Mouse (Mus musculus) intestine, embryonic 15.5 days (tissue): ENCODE results near the gene Pin1. TPM values are rescaled to one million over a fixed set of nuclear protein-coding genes. Genes with fewer than 3 reads are reported as not detected.
"Not testable (repeated sequence)": the region's sequence is repeated elsewhere in the genome, so short reads cannot be mapped to it uniquely, and the experiment has no call there.

Experiments used
- ATAC-seq: fragments of 200-750 bp; cut with Nextera tagmentation; 2 replicates; pipeline ENCODE4 v1.8.0; 2017; ENCODE audit warnings: moderate TSS enrichment, moderate library complexity
- H3K27ac ChIP-seq: fragments of 300-500 bp; sonication (generic); 2 replicates; pipeline ENCODE4 v1.5.1; 2015; ENCODE audit warnings: mild to moderate bottlenecking, inconsistent platforms
- H3K27me3 ChIP-seq: fragments of 300-500 bp; sonication (generic); replicated peaks from 2 replicates; pipeline ENCODE4 v1.6.1; 2015; ENCODE audit warnings: inconsistent platforms
- H3K36me3 ChIP-seq: fragments of 300-500 bp; sonication (generic); 2 replicates; pipeline ENCODE4 v1.6.1; 2015; ENCODE audit warnings: inconsistent platforms
- H3K4me1 ChIP-seq: fragments of 300-500 bp; sonication (generic); replicated peaks from 2 replicates; pipeline ENCODE4 v1.6.1; 2015; ENCODE audit warnings: inconsistent platforms
- H3K4me2 ChIP-seq: fragments of 300-500 bp; sonication (generic); replicated peaks from 2 replicates; pipeline ENCODE4 v1.6.1; 2015; ENCODE audit warnings: mild to moderate bottlenecking, inconsistent platforms
- H3K4me3 ChIP-seq: fragments of 300-500 bp; sonication (generic); replicated peaks from 2 replicates; pipeline ENCODE4 v1.5.1; 2015; ENCODE audit warnings: inconsistent platforms
- H3K9ac ChIP-seq: fragments of 300-500 bp; sonication (generic); 2 replicates; pipeline ENCODE4 v1.6.1; 2015; ENCODE audit warnings: inconsistent platforms
- H3K9me3 ChIP-seq: fragments of 300-500 bp; sonication (generic); 2 replicates; pipeline ENCODE4 v1.6.1; 2016; ENCODE audit warnings: inconsistent platforms
- WGBS: fragments of 180-500 bp; shearing (Covaris S2); methylation state at CpG from one replicate; pipeline ENCODE4 v1.1.7; 2015; 5-methylcytosine and 5-hydroxymethylcytosine counted together
- polyA plus RNA-seq: library from polyadenylated mRNA; unstranded; fragments of >200 nt; fragmentation: Nextera tagmentation; extraction: Ambion mirVana; gene quantifications from 2 replicates; pipeline ENCODE4 v1.2.1, GENCODE M21; 2015

The Pin1 gene
- polyA plus RNA-seq, 1 experiment from 2014 or later: 44.1 TPM

DNA sequence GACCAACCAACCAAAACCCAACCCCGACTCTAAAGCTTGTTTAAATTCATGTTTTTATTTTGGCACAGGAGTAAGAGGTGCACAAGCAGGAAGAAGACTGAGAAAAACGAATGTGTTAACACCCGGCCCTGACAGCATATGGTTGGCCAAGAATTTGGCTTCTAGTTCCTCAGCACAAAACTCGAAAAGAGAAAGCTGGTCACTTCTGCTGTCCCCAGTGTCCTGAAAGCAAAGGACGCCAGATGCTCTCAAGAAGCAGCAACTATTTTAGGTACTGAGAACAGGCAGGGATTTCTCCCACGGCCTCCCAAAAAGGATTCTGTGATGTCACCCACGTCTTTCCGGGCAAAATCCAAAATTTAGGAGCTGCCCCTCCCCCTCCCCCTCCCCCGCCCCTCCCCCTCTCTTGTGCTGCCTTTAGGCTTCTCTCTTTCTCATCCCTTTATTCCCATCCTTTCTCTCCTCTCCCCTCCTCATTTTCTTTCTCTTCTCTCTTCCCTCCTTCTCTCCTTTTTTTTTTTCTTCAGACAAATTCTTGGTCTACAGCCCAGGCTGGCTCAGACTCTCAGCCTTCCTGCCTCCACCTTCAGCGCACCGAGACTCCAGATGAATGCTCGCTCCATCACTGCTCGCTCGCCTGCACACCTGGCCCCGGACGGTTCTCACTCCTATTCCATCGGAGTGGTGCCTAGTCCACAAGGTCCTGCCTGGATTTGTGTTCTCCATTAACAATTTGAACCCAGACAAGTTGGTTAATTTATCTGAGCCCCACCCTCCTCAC, 33.4 kb downstream of the Pin1 start:
- ATAC-seq: no peak
- Histone ChIP-seq H3K27ac (no peak overlapping the region), H3K4me1 (no peaks in the 10 kb centered on the region; the same call in 1 of the 2 replicates), H3K9me3 (no peaks in the 10 kb centered on the region), H3K9ac (no peak overlapping the region), H3K27me3 (no peaks in the 10 kb centered on the region), H3K36me3 (no peaks in the 10 kb centered on the region), H3K4me3 (no peak overlapping the region), H3K4me2 (no peak overlapping the region)
- WGBS: 53% methylated on average over 17 of the region's 17 CpGs

DNA sequence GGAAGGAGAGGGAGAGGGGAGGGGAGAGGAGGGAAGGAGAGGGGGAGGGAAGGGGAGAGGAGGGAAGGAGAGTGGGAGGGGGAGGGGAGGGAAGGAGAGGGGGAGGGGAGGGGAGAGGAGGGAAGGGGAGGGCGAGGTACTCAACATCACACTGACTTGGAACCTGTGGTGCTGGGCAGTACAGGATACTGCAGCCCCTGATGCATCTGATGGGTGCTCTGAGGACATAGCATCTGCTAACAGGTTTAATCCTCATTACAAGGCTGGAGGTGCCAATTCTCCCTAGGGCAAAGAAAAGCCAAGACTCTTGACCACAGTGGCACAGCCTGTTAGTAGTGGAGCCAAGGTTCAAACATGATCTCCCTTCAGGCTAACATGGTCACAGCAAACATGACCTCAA, 37.5 kb downstream of the Pin1 start:
- peaks cover under 1% of the 10 kb centered on the region; the same call in 1 of the 2 replicates for H3K4me1 ChIP-seq
- no peaks in the 10 kb centered on the region for H3K9me3 ChIP-seq
- H3K27me3 ChIP-seq: peaks cover 2% of the 10 kb centered on the region; the same call in 1 of the 2 replicates
- no peak for ATAC-seq
- WGBS: 29% methylated on average over 1 of the region's 1 CpGs
- no peak overlapping the region for H3K27ac ChIP-seq
- H3K36me3 ChIP-seq: no peaks in the 10 kb centered on the region
- no peak overlapping the region for H3K9ac ChIP-seq
- H3K4me3 ChIP-seq: no peak overlapping the region
- no peak overlapping the region for H3K4me2 ChIP-seq

DNA sequence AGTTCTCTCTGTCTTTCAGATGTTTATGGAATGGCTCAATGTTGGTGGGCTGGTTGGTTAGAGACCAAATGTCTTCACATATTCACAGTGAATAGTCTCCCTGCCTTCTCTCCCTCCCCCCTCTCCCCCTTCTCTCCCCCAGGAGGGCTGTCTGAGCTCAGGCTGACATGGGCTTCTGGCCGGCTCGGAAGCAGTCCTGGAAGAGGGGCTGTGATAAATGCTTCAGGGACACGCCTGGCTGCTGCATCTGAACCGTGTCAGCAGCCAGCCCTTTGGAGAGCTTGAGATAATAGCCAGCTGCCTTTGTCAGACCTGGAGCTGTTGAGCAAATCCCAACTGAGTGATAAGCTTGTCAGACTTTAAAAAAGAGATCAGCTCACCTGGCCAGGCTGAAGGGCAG, 38.0 kb downstream of the Pin1 start:
- no peaks in the 10 kb centered on the region for H3K9me3 ChIP-seq
- H3K36me3 ChIP-seq: no peaks in the 10 kb centered on the region
- H3K27ac ChIP-seq: no peak overlapping the region
- peaks cover 5% of the 10 kb centered on the region; the same call in 1 of the 2 replicates for H3K4me1 ChIP-seq
- no peak overlapping the region for H3K4me3 ChIP-seq
- WGBS: 1% methylated on average over 4 of the region's 4 CpGs
- H3K27me3 ChIP-seq: peaks cover 4% of the 10 kb centered on the region; the same call in 1 of the 2 replicates
- H3K4me2 ChIP-seq: no peak overlapping the region
- H3K9ac ChIP-seq: no peak overlapping the region
- ATAC-seq: no peak

DNA sequence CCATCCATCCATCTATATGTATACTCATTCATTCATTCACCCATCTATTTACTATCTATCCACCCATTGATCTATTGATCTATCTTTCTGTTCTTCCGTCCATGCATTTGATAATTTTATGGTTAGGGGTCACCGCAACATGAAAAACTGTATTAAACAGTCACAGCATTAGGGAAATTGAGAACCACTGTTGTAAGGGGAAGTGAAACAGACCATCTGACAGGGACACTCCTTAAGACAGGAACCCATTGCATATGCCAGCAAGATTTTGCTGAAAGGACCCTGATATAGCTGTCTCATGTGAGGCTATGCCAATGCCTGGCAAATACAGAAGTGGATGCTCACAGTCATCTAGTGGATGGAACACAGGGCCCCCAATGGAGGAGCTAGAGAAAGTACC, 38.6 kb downstream of the Pin1 start:
- 80% methylated on average over 2 of the region's 2 CpGs for WGBS
- H3K36me3 ChIP-seq, H3K27ac ChIP-seq, H3K4me2 ChIP-seq, H3K27me3 ChIP-seq, H3K4me1 ChIP-seq, H3K9ac ChIP-seq, H3K4me3 ChIP-seq, H3K9me3 ChIP-seq, ATAC-seq: not testable (repeated sequence)

DNA sequence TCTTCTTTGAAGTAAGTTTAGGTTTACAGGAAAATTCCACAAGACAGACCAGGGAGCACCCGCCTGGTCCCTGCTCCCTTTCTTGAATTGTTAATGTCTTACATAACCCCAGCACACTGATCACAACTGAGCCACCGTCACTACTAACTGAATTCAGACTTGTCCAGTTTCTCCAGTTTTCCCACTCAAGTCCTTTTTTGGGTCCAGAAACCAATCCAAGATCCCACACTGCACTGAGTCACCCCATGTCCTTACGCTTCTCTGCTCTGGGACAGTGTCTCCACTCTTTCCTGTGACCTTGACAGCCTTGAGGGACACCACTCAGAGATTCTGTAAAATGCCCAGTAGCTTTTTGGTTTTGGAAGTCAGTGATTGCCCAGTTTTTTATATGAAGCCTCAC, 41.0 kb downstream of the Pin1 start:
- Histone ChIP-seq H3K9ac (no peak overlapping the region), H3K36me3 (no peaks in the 10 kb centered on the region), H3K9me3 (no peaks in the 10 kb centered on the region), H3K27ac (no peak overlapping the region), H3K4me3 (no peak overlapping the region), H3K4me2 (no peak overlapping the region), H3K27me3 (peaks cover 4% of the 10 kb centered on the region; the same call in 1 of the 2 replicates), H3K4me1 (peaks cover 8% of the 10 kb centered on the region; the same call in 1 of the 2 replicates)
- ATAC-seq: no peak
- WGBS: 87% methylated on average over 3 of the region's 3 CpGs

DNA sequence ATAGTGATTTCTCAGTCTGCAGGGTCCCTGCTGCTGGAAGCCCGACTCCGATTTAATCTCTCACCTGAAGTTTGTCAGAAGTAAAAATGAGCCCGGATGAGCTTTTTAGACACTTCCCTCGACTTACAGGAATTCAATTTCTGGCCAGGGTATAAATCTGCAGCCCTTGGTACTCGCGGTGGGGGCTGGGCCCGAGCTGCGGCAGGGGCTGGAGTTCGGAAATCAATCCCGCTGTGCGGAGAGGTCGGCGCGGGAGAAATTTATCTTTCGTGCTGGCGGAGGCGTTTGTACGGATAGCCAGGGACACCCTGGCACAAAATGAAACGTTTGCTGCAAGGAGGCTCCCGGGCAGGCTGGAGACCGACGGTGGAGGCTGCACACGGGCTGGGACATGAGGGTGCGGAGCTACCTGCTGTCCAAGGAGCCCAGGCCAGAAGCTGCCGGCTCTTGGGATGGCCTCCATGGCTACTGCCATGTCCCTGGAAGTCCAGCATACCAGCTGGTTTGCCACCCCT, 42.9 kb downstream of the Pin1 start:
- WGBS: 3% methylated on average over 25 of the region's 25 CpGs
- peak overlapping the region; percentile 54 for H3K4me2 ChIP-seq
- H3K4me1 ChIP-seq: peaks cover 8% of the 10 kb centered on the region; the same call in 1 of the 2 replicates
- no peak for ATAC-seq
- H3K27ac ChIP-seq: no peak overlapping the region
- no peaks in the 10 kb centered on the region for H3K36me3 ChIP-seq
- peaks cover 4% of the 10 kb centered on the region; the same call in 1 of the 2 replicates for H3K27me3 ChIP-seq
- no peaks in the 10 kb centered on the region for H3K9me3 ChIP-seq
- peak overlapping the region; percentile 20 for H3K9ac ChIP-seq
- peak overlapping the region; percentile 27 for H3K4me3 ChIP-seq

DNA sequence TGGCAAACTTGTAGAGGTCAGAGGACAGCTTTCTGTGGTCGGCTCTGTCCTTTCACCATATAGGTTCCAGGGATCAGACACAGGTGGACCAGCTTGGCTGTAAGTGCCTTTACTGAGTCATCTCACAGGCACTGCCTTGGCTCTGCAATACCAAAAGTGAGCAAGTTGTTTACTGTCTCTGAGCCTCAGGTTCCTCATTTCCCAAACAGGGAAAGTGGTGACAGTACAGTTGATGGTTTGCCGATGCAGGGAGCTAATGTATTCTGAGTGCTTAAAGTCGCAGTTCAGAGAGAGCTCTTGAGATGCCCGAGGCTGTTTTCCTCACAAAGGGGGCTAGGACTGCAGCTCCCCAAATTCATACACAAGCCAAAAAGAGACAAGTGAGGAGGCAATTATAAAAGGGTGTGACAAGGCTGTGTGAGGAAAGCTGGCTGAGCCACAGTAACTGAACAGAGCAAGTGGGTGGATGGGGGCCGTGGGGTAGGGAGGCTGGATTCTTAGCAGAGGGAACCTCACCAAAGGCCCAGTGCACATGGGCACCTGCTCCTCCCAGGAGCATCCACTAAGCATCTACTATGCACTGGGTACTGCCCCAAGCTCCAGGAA, 44.3 kb downstream of the Pin1 start:
- no peak overlapping the region for H3K4me3 ChIP-seq
- H3K9me3 ChIP-seq: no peaks in the 10 kb centered on the region

DNA sequence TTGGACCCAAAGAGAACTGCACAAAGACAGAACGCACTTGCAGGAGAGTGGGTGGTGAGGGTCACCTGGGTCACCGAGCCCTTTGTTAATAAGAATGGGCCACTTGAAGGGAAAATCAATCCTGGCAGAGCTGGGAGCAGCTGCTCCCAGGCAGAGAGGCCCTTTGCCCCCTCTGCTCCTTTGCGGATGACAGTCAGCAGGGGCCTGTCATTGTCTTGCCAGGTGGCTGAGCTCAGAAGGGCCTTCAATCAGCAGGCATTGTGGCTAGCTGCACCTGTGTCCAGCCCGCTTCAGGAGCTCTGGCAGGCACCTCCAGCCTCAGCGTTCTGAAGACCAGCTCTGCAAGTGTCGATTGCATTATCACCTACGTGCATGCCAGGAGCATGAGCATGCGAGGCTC, 45.6 kb downstream of the Pin1 start:
- no peak for ATAC-seq
- no peak overlapping the region for H3K9ac ChIP-seq
- peaks cover 8% of the 10 kb centered on the region; the same call in 1 of the 2 replicates for H3K4me1 ChIP-seq
- WGBS: 29% methylated on average over 8 of the region's 8 CpGs
- peaks cover 4% of the 10 kb centered on the region; the same call in 1 of the 2 replicates for H3K27me3 ChIP-seq
- no peak overlapping the region for H3K4me3 ChIP-seq
- H3K4me2 ChIP-seq: no peak overlapping the region
- no peaks in the 10 kb centered on the region for H3K9me3 ChIP-seq
- no peak overlapping the region for H3K27ac ChIP-seq
- H3K36me3 ChIP-seq: no peaks in the 10 kb centered on the region

More for the DNA sequence above, 44.3 kb downstream of the Pin1 start:
- no peaks in the 10 kb centered on the region for H3K36me3 ChIP-seq
- WGBS: 86% methylated on average over 5 of the region's 5 CpGs
- H3K4me1 ChIP-seq: peaks cover 8% of the 10 kb centered on the region; the same call in 1 of the 2 replicates
- no peak for ATAC-seq
- no peak overlapping the region for H3K9ac ChIP-seq
- H3K27me3 ChIP-seq: peaks cover 4% of the 10 kb centered on the region; the same call in 1 of the 2 replicates
- no peak overlapping the region for H3K4me2 ChIP-seq
- H3K27ac ChIP-seq: no peak overlapping the region

DNA sequence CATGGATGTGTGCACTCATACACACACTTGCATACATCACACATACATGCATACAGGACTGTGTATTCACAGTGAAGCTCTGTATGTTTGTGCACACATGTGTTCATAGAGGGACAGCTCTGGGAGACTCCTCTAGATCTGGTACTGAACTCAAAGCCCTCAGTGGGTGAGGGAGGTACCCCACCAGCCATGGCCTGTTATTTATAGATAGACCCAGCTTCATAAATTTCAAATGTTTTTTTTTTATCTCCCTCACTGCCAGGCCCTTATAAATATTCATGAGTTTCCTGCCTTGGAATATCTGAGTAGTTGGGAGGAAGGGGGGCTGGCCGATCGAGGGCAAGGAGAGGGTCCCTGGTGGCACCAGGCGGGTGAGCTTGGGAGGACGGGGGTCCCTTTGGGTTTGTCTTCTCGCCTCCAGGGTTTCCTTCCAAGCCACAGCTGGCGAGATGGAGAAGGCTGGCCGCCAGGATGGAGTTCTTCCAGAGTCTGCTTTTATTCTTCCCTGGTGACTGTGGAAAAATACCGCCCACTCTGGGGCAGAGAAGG, 52.0 kb downstream of the Pin1 start:
- WGBS: 70% methylated on average over 8 of the region's 8 CpGs
- no peak overlapping the region for H3K9ac ChIP-seq
- no peaks in the 10 kb centered on the region for H3K4me1 ChIP-seq
- H3K27me3 ChIP-seq: no peaks in the 10 kb centered on the region
- no peak overlapping the region for H3K27ac ChIP-seq
- H3K4me3 ChIP-seq: no peak overlapping the region
- no peaks in the 10 kb centered on the region for H3K36me3 ChIP-seq
- no peaks in the 10 kb centered on the region for H3K9me3 ChIP-seq
- H3K4me2 ChIP-seq: no peak overlapping the region
- ATAC-seq: no peak

DNA sequence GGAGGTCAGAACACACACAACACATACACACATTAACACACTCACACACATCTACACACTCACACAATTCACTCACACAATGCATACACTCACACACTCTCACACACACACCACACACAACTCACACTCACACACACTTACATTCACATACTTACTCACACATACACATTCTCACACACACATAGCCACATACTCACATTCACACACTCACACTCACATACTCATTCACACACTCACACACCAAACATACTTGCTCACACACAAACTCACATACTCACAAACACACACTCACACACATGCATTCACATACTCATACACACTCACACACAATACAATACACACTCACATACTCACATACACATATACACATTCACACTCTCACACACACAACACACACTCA, 53.5 kb downstream of the Pin1 start:
- Histone ChIP-seq H3K27me3 (no peaks in the 10 kb centered on the region), H3K9me3 (no peaks in the 10 kb centered on the region), H3K27ac (no peak overlapping the region), H3K4me1 (no peaks in the 10 kb centered on the region), H3K9ac (no peak overlapping the region), H3K36me3 (no peaks in the 10 kb centered on the region), H3K4me3 (no peak overlapping the region), H3K4me2 (no peak overlapping the region)
- ATAC-seq: no peak

DNA sequence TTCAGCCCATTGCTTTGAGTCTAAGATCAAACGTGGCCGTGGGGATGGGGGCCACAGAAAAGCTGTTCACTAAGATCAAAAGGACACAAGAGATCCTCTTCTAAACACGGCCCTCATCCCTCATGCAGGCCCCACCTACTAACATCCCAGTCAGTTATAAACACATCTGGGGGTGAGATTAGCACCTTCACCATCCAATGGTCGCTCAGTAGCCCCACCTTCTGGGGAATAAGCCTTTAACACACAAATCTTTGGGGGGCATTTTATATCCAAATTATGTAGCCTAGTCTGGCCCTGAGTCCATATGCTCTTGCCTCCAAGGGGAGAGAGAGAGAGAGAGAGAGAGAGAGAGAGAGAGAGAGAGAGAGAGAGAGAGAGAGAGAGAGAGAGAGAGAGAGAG, 54.1 kb downstream of the Pin1 start:
- no peak overlapping the region for H3K9ac ChIP-seq
- no peaks in the 10 kb centered on the region for H3K4me1 ChIP-seq
- 25% methylated on average over 4 of the region's 4 CpGs for WGBS
- H3K27ac ChIP-seq: no peak overlapping the region
- no peak overlapping the region for H3K4me3 ChIP-seq
- no peak overlapping the region for H3K4me2 ChIP-seq
- H3K27me3 ChIP-seq: no peaks in the 10 kb centered on the region
- H3K9me3 ChIP-seq: no peaks in the 10 kb centered on the region
- ATAC-seq: no peak
- no peaks in the 10 kb centered on the region for H3K36me3 ChIP-seq

DNA sequence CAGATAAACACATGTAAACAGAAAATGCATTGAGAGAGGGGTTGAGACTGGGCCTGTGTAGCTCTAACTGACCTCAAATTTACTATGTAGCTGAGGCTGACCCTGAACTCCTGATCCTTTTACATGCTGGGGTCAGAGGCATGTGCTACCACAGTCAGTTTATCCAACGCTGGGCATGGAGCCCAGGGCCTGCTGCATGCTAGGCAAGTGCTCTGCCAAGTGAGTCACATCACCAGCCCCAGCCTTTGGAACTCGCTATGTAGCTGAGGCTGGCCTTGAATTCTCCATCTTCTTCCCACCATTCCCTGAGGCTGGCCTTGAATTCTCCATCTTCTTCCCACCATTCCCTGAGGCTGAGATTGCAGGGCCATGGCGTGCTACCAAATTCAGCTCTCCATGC, 58.6 kb downstream of the Pin1 start:
- ATAC-seq: no peak
- H3K4me3 ChIP-seq: no peak overlapping the region
- 86% methylated on average over 3 of the region's 3 CpGs for WGBS
- no peak overlapping the region for H3K9ac ChIP-seq
- no peaks in the 10 kb centered on the region for H3K9me3 ChIP-seq
- no peaks in the 10 kb centered on the region for H3K36me3 ChIP-seq
- H3K27me3 ChIP-seq: no peaks in the 10 kb centered on the region
- no peak overlapping the region for H3K4me2 ChIP-seq
- no peak overlapping the region for H3K27ac ChIP-seq
- H3K4me1 ChIP-seq: no peaks in the 10 kb centered on the region
